Mouse (Mus musculus) stomach, postnatal 0 days (tissue): ENCODE results near the gene Ciao2b.

ENCODE experiments used
- CTCF ChIP-seq: IDR thresholded peaks from 2 replicates; pipeline ENCODE4 v1.5.1; 2016; ENCODE audit warnings: antibody characterized with exemption, low read depth, mild to moderate bottlenecking, moderate library complexity
- EP300 ChIP-seq: optimal IDR thresholded peaks from 2 replicates; pipeline ENCODE3; 2016; ENCODE audit warnings: antibody characterized with exemption

DNA sequence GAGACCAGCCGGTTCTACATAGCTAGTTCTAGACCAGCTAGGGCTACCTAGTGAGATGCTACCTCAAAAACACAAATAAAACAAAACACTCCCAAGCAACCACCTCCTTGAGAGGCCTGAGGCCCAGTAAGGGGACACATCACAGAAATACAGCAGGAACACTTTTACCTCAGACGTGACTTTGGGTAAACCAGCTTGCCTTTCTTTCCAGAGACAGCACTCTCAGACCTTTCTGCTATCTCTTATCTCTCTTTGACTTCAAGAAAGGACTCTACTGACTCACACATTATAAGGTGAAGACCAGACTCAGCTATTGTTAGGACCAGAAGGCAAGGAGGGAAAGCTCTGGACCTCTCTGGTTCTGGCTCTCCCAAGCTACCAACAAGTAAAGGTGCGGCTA lies 51.5 kb downstream of the Ciao2b start:
- no peak for TF ChIP-seq CTCF
- no peak for TF ChIP-seq EP300
